Mouse (Mus musculus): ENCODE measurements around the gene Rhbg. TPM values are rescaled to one million over a fixed set of nuclear protein-coding genes. Genes with fewer than 3 reads are reported as not detected.

Rhbg gene
- polyA plus RNA-seq, 1 experiment from 2014 or later: 0.18 TPM

GRCm38 (mm10) chr3:88204751-88205150 is 49.8 kb downstream of the Rhbg start:
- no peak overlapping the region for H3K4me2 ChIP-seq (ENCODE audit: low read length)
- H3K4me3 ChIP-seq (ENCODE audit: low read depth, low read length): no peak overlapping the region
- H3K9me3 ChIP-seq (replicated peaks; ENCODE audit: control insufficient read depth, low read length, poor library complexity, severe bottlenecking): no peaks in the 10 kb centered on the region
- no peak overlapping the region for H3K9ac ChIP-seq (ENCODE audit: low read depth, low read length)
- peak overlapping the region; percentile 94 for H3K27ac ChIP-seq (ENCODE audit: low read length)
- peaks cover 31% of the 10 kb centered on the region for H3K4me1 ChIP-seq (ENCODE audit: control insufficient read depth, insufficient read depth, low read length)
- no peaks in the 10 kb centered on the region for H3K36me3 ChIP-seq (ENCODE audit: control insufficient read depth, insufficient read depth, low read length)
- WGBS: 13% methylated on average over 1 of the region's 1 CpGs
- peaks cover 4% of the 10 kb centered on the region for H3K27me3 ChIP-seq (ENCODE audit: control insufficient read depth, insufficient read depth, low read depth, low read length)
- ATAC-seq: no peak

GRCm38 (mm10) chr3:88203999-88204700 is 50.4 kb downstream of the Rhbg start:
- WGBS: 10% methylated on average over 7 of the region's 7 CpGs
- no peaks in the 10 kb centered on the region for H3K9me3 ChIP-seq (replicated peaks; ENCODE audit: control insufficient read depth, low read length, poor library complexity, severe bottlenecking)
- H3K36me3 ChIP-seq (ENCODE audit: control insufficient read depth, insufficient read depth, low read length): no peaks in the 10 kb centered on the region
- peak overlapping the region; percentile 94 for H3K27ac ChIP-seq (ENCODE audit: low read length)
- peak overlapping the region; percentile 31; the same call in 1 of the 2 replicates for H3K9ac ChIP-seq (ENCODE audit: low read depth, low read length)
- peak overlapping the region; percentile 9; the same call in 1 of the 2 replicates for H3K4me2 ChIP-seq (ENCODE audit: low read length)
- H3K4me3 ChIP-seq (ENCODE audit: low read depth, low read length): no peak overlapping the region
- H3K27me3 ChIP-seq (ENCODE audit: control insufficient read depth, insufficient read depth, low read depth, low read length): peaks cover 4% of the 10 kb centered on the region
- ATAC-seq: no peak
- H3K4me1 ChIP-seq (ENCODE audit: control insufficient read depth, insufficient read depth, low read length): peaks cover 30% of the 10 kb centered on the region

GRCm38 (mm10) chr3:88203456-88203855 is 51.1 kb downstream of the Rhbg start:
- no peak overlapping the region for H3K4me3 ChIP-seq (ENCODE audit: low read depth, low read length)
- ATAC-seq: no peak

GRCm38 (mm10) chr3:88202986-88203385 is 51.5 kb downstream of the Rhbg start:
- Histone ChIP-seq H3K4me1 (ENCODE audit: control insufficient read depth, insufficient read depth, low read length) (peaks cover 32% of the 10 kb centered on the region), H3K4me3 (ENCODE audit: low read depth, low read length) (no peak overlapping the region), H3K27ac (ENCODE audit: low read length) (peak overlapping the region; percentile 75), H3K27me3 (ENCODE audit: control insufficient read depth, insufficient read depth, low read depth, low read length) (peaks cover 4% of the 10 kb centered on the region), H3K36me3 (ENCODE audit: control insufficient read depth, insufficient read depth, low read length) (no peaks in the 10 kb centered on the region), H3K9ac (ENCODE audit: low read depth, low read length) (no peak overlapping the region; the same call in 1 of the 2 replicates), H3K9me3 (replicated peaks; ENCODE audit: control insufficient read depth, low read length, poor library complexity, severe bottlenecking) (no peaks in the 10 kb centered on the region), H3K4me2 (ENCODE audit: low read length) (peak overlapping the region; percentile 27; the same call in 1 of the 2 replicates)
- WGBS: 20% methylated on average over 6 of the region's 6 CpGs
- ATAC-seq: no peak

More at GRCm38 (mm10) chr3:88203456-88203855, 51.1 kb downstream of the Rhbg start:
- peaks cover 30% of the 10 kb centered on the region for H3K4me1 ChIP-seq (ENCODE audit: control insufficient read depth, insufficient read depth, low read length)
- peaks cover 4% of the 10 kb centered on the region for H3K27me3 ChIP-seq (ENCODE audit: control insufficient read depth, insufficient read depth, low read depth, low read length)
- H3K4me2 ChIP-seq (ENCODE audit: low read length): no peak overlapping the region; the same call in 1 of the 2 replicates
- H3K9me3 ChIP-seq (replicated peaks; ENCODE audit: control insufficient read depth, low read length, poor library complexity, severe bottlenecking): no peaks in the 10 kb centered on the region
- H3K36me3 ChIP-seq (ENCODE audit: control insufficient read depth, insufficient read depth, low read length): no peaks in the 10 kb centered on the region
- WGBS: 11% methylated on average over 5 of the region's 5 CpGs
- H3K9ac ChIP-seq (ENCODE audit: low read depth, low read length): peak overlapping the region; percentile 31; the same call in 1 of the 2 replicates
- peak overlapping the region; percentile 94 for H3K27ac ChIP-seq (ENCODE audit: low read length)

- no peaks in the 10 kb centered on the region for H3K9me3 ChIP-seq (replicated peaks; ENCODE audit: control insufficient read depth, low read length, poor library complexity, severe bottlenecking)
- H3K27me3 ChIP-seq (ENCODE audit: control insufficient read depth, insufficient read depth, low read depth, low read length): peaks cover 6% of the 10 kb centered on the region
- peak overlapping the region; percentile 42; the same call in 1 of the 2 replicates for H3K9ac ChIP-seq (ENCODE audit: low read depth, low read length)
- H3K36me3 ChIP-seq (ENCODE audit: control insufficient read depth, insufficient read depth, low read length): no peaks in the 10 kb centered on the region
- H3K27ac ChIP-seq (ENCODE audit: low read length): peak overlapping the region; percentile 77; the same call in 1 of the 2 replicates
- 16% methylated on average over 5 of the region's 5 CpGs for WGBS
- peaks cover 32% of the 10 kb centered on the region for H3K4me1 ChIP-seq (ENCODE audit: control insufficient read depth, insufficient read depth, low read length)
- no peak for ATAC-seq
- peak overlapping the region; percentile 65 for H3K4me2 ChIP-seq (ENCODE audit: low read length)
- H3K4me3 ChIP-seq (ENCODE audit: low read depth, low read length): peak overlapping the region; percentile 45; the same call in 1 of the 2 replicates
Measured at GRCm38 (mm10) chr3:88201640-88202039, 52.9 kb downstream of the Rhbg start.

GRCm38 (mm10) chr3:88200972-88201330 is 53.6 kb downstream of the Rhbg start:
- under 1% methylated on average over 36 of the region's 37 CpGs for WGBS
- Histone ChIP-seq H3K27me3 (ENCODE audit: control insufficient read depth, insufficient read depth, low read depth, low read length) (peaks cover 6% of the 10 kb centered on the region), H3K9me3 (replicated peaks; ENCODE audit: control insufficient read depth, low read length, poor library complexity, severe bottlenecking) (no peaks in the 10 kb centered on the region), H3K9ac (ENCODE audit: low read depth, low read length) (peak overlapping the region; percentile 68), H3K4me3 (ENCODE audit: low read depth, low read length) (peak overlapping the region; percentile 45), H3K4me1 (ENCODE audit: control insufficient read depth, insufficient read depth, low read length) (peaks cover 32% of the 10 kb centered on the region), H3K27ac (ENCODE audit: low read length) (peak overlapping the region; percentile 77), H3K4me2 (ENCODE audit: low read length) (peak overlapping the region; percentile 65), H3K36me3 (ENCODE audit: control insufficient read depth, insufficient read depth, low read length) (no peaks in the 10 kb centered on the region)
- ATAC-seq: no peak

GRCm38 (mm10) chr3:88200161-88200971 is 54.1 kb downstream of the Rhbg start:
- peaks cover 28% of the 10 kb centered on the region for H3K4me1 ChIP-seq (ENCODE audit: control insufficient read depth, insufficient read depth, low read length)

GRCm38 (mm10) chr3:88199541-88200110 is 54.9 kb downstream of the Rhbg start:
- Histone ChIP-seq H3K4me3 (ENCODE audit: low read depth, low read length) (no peak overlapping the region; the same call in 1 of the 2 replicates), H3K27me3 (ENCODE audit: control insufficient read depth, insufficient read depth, low read depth, low read length) (peaks cover 13% of the 10 kb centered on the region), H3K4me2 (ENCODE audit: low read length) (no peak overlapping the region; the same call in 1 of the 2 replicates), H3K36me3 (ENCODE audit: control insufficient read depth, insufficient read depth, low read length) (no peaks in the 10 kb centered on the region), H3K9ac (ENCODE audit: low read depth, low read length) (no peak overlapping the region), H3K4me1 (ENCODE audit: control insufficient read depth, insufficient read depth, low read length) (peaks cover 22% of the 10 kb centered on the region), H3K27ac (ENCODE audit: low read length) (no peak overlapping the region; the same call in 1 of the 2 replicates), H3K9me3 (replicated peaks; ENCODE audit: control insufficient read depth, low read length, poor library complexity, severe bottlenecking) (no peaks in the 10 kb centered on the region)
- 37% methylated on average over 2 of the region's 2 CpGs for WGBS
- no peak for ATAC-seq

More at GRCm38 (mm10) chr3:88200161-88200971, 54.1 kb downstream of the Rhbg start:
- Histone ChIP-seq H3K36me3 (ENCODE audit: control insufficient read depth, insufficient read depth, low read length) (no peaks in the 10 kb centered on the region), H3K9me3 (replicated peaks; ENCODE audit: control insufficient read depth, low read length, poor library complexity, severe bottlenecking) (no peaks in the 10 kb centered on the region), H3K27me3 (ENCODE audit: control insufficient read depth, insufficient read depth, low read depth, low read length) (peaks cover 12% of the 10 kb centered on the region), H3K4me2 (ENCODE audit: low read length) (peak overlapping the region; percentile 65), H3K9ac (ENCODE audit: low read depth, low read length) (peak overlapping the region; percentile 68), H3K4me3 (ENCODE audit: low read depth, low read length) (peak overlapping the region; percentile 45), H3K27ac (ENCODE audit: low read length) (peak overlapping the region; percentile 77)
- 2% methylated on average over 57 of the region's 61 CpGs for WGBS
- no peak for ATAC-seq

All from midbrain, embryonic 16.5 days (tissue).